Mouse (Mus musculus) limb, embryonic 13.5 days (tissue): ENCODE data around the gene Tbc1d7. TPM values are rescaled to one million over a fixed set of nuclear protein-coding genes. Genes with fewer than 3 reads are reported as not detected.

Source experiments
- ATAC-seq: fragments of 200-750 bp; cut with Nextera tagmentation; 2 replicates; pipeline ENCODE4 v1.8.0; 2017; ENCODE audit warnings: low read depth, moderate number of reproducible peaks, moderate TSS enrichment; ENCODE audit not compliant: low FRiP score
- H3K27ac ChIP-seq: fragments of 300-500 bp; sonication (generic); 2 replicates; pipeline ENCODE4 v1.5.1; 2015; ENCODE audit warnings: inconsistent platforms, mild to moderate bottlenecking, moderate library complexity
- H3K27me3 ChIP-seq: fragments of 300-500 bp; sonication (generic); 2 replicates; pipeline ENCODE4 v1.6.1; 2015; ENCODE audit warnings: mild to moderate bottlenecking, inconsistent platforms
- H3K36me3 ChIP-seq: fragments of 300-500 bp; sonication (generic); 2 replicates; pipeline ENCODE4 v1.6.1; 2015; ENCODE audit warnings: inconsistent platforms, mild to moderate bottlenecking, moderate library complexity
- H3K4me1 ChIP-seq: fragments of 300-500 bp; sonication (generic); 2 replicates; pipeline ENCODE4 v1.6.1; 2015; ENCODE audit warnings: inconsistent platforms
- H3K4me2 ChIP-seq: fragments of 300-500 bp; sonication (generic); replicated peaks from 2 replicates; pipeline ENCODE4 v1.6.1; 2015; ENCODE audit warnings: inconsistent platforms, mild to moderate bottlenecking, moderate library complexity
- H3K4me3 ChIP-seq: fragments of 300-500 bp; sonication (generic); 2 replicates; pipeline ENCODE4 v1.5.1; 2015; ENCODE audit warnings: moderate library complexity, mild to moderate bottlenecking, inconsistent platforms
- H3K9ac ChIP-seq: fragments of 300-500 bp; sonication (generic); 2 replicates; pipeline ENCODE4 v1.6.1; 2015; ENCODE audit warnings: mild to moderate bottlenecking, inconsistent platforms
- H3K9me3 ChIP-seq: fragments of 300-500 bp; sonication (generic); 2 replicates; pipeline ENCODE4 v1.6.1; 2016; ENCODE audit warnings: inconsistent platforms
- whole genome bisulfite sequencing: fragments of 180-500 bp; shearing (Covaris S2); methylation state at CpG from one replicate; pipeline ENCODE4 v1.1.7; 2015; 5-methylcytosine and 5-hydroxymethylcytosine counted together
- polyA plus RNA-seq: library from polyadenylated mRNA; unstranded; fragments of >200 nt; fragmentation: Nextera tagmentation; extraction: Ambion mirVana; gene quantifications from 2 replicates; pipeline ENCODE4 v1.2.1, GENCODE M21; 2015

Gene Tbc1d7
- polyA plus RNA-seq, 1 experiment from 2014 or later = 59.0 TPM

DNA sequence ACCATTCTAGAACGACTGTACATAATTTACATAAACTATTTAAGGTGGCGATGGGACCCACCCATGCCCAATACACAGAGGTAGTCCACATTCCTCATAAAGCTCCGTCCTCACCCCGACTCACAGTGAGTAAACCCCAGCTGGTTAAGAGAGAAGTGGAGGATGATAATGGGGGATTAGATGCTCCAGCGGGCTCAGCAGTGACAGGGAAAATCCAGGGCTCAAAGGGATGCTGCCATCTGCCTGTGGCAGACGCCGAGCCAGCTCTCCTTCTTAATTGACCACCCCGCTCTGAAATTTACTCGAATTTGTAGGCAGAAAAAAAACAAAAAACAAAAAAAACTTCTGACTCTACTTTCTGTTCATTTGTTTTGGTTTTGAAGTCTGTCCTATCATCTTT, 3.6 kb downstream of the Tbc1d7 start:
- no peak for ATAC-seq
- H3K4me3 ChIP-seq = no peak overlapping the region
- peaks cover 55% of the 10 kb centered on the region for H3K36me3 ChIP-seq
- no peak overlapping the region for H3K4me2 ChIP-seq
- H3K9me3 ChIP-seq = no peaks in the 10 kb centered on the region
- H3K4me1 ChIP-seq = peaks cover 6% of the 10 kb centered on the region
- no peak overlapping the region for H3K9ac ChIP-seq
- WGBS = 82% methylated on average over 9 of the region's 9 CpGs
- H3K27ac ChIP-seq = no peak overlapping the region
- H3K27me3 ChIP-seq = no peaks in the 10 kb centered on the region

- peak; percentile 61 for ATAC-seq
- H3K9ac ChIP-seq = no peak overlapping the region
- peak overlapping the region; percentile 65 for H3K27ac ChIP-seq
- H3K36me3 ChIP-seq = peaks cover 41% of the 10 kb centered on the region
- peaks cover 20% of the 10 kb centered on the region for H3K4me1 ChIP-seq
- H3K4me3 ChIP-seq = no peak overlapping the region
- H3K27me3 ChIP-seq = no peaks in the 10 kb centered on the region
- H3K9me3 ChIP-seq = no peaks in the 10 kb centered on the region
- 39% methylated on average over 3 of the region's 3 CpGs for WGBS
- H3K4me2 ChIP-seq = no peak overlapping the region
Measured at GRCm38 (mm10) chr13:43159429-43159828, 11.9 kb downstream of the Tbc1d7 start.

- Histone ChIP-seq H3K27me3 (no peaks in the 10 kb centered on the region), H3K4me1 (peaks cover 20% of the 10 kb centered on the region), H3K4me3 (no peak overlapping the region), H3K9me3 (no peaks in the 10 kb centered on the region), H3K36me3 (peaks cover 40% of the 10 kb centered on the region), H3K4me2 (no peak overlapping the region), H3K9ac (no peak overlapping the region), H3K27ac (no peak overlapping the region)
- peak; percentile 48; the same call in 1 of the 2 replicates for ATAC-seq
- 18% methylated on average over 5 of the region's 5 CpGs for WGBS
Measured at GRCm38 (mm10) chr13:43158281-43158680, 13.0 kb downstream of the Tbc1d7 start.

- Histone ChIP-seq H3K27me3 (no peaks in the 10 kb centered on the region), H3K9me3 (no peaks in the 10 kb centered on the region), H3K4me2 (no peak overlapping the region), H3K36me3 (peaks cover 46% of the 10 kb centered on the region), H3K4me3 (no peak overlapping the region), H3K9ac (no peak overlapping the region), H3K27ac (no peak overlapping the region), H3K4me1 (peaks cover 20% of the 10 kb centered on the region)
- whole genome bisulfite sequencing = 56% methylated on average over 5 of the region's 5 CpGs
- ATAC-seq = no peak
Measured at GRCm38 (mm10) chr13:43157370-43157769, 13.9 kb downstream of the Tbc1d7 start.

DNA sequence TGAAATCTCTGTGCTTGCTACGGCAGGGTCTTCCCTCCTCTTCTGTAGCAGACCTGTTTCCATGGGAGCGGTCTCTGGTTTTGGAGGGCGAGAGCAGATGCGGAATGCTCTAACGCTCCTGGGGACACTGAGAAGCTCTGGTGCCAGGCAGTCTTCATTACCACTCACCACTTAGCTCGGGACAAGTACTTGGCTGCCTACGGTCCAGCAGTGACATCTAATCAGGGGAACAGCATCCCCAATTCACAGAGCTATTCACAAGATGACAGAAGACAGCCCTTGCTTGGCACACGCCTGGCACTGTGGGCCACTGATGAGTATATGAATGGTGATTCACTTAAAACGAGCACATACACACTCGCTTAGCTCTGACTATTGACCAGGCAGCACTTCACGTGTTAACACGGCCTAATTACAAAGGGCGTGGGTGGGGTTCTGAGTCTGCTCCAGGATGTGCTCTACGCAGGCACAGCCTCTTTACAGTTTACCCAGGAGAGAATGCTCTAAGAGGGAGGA, 19.2 kb downstream of the Tbc1d7 start:
- Histone ChIP-seq H3K4me1 (0 out of 2 replicates have a peak, but pooled peaks cover 3% of the 10 kb centered on the region), H3K4me2 (no peak overlapping the region), H3K9me3 (no peaks in the 10 kb centered on the region), H3K9ac (no peak overlapping the region), H3K27ac (no peak overlapping the region), H3K4me3 (no peak overlapping the region), H3K36me3 (peaks cover 59% of the 10 kb centered on the region), H3K27me3 (no peaks in the 10 kb centered on the region)
- 88% methylated on average over 14 of the region's 14 CpGs for WGBS
- ATAC-seq = no peak

DNA sequence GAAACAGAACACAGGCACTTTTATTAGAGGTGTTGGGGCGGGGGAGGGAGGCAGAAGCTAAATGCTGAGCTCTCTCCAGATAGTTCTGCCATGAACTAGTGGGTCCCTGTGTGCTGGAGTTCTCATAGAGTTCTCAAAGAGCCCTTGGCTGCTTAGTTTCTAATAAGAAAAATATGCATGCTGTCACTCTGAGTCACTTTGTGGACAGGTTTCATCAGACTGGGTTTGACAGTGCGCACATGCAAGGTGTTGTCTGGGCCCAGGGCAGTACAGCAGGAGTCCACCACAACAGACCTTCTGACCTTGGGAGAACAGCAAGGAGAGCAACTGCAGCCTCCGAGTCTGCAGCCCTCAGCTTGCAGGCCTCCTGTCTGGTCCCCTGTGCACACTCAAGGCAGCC, 21.6 kb downstream of the Tbc1d7 start:
- no peaks in the 10 kb centered on the region for H3K9me3 ChIP-seq
- 0 out of 2 replicates have a peak overlapping the region, but pooled peaks have one; percentile 13 for H3K9ac ChIP-seq
- peaks cover 42% of the 10 kb centered on the region for H3K36me3 ChIP-seq
- no peaks in the 10 kb centered on the region for H3K27me3 ChIP-seq
- H3K4me3 ChIP-seq = no peak overlapping the region
- H3K4me1 ChIP-seq = 0 out of 2 replicates have a peak, but pooled peaks cover 3% of the 10 kb centered on the region
- no peak overlapping the region for H3K4me2 ChIP-seq
- no peak for ATAC-seq
- H3K27ac ChIP-seq = no peak overlapping the region
- WGBS = 66% methylated on average over 3 of the region's 3 CpGs

- H3K9ac ChIP-seq = no peak overlapping the region
- H3K4me3 ChIP-seq = no peak overlapping the region
- H3K27ac ChIP-seq = no peak overlapping the region
- H3K36me3 ChIP-seq = peaks cover 33% of the 10 kb centered on the region
- no peak overlapping the region for H3K4me2 ChIP-seq
- no peak for ATAC-seq
- H3K4me1 ChIP-seq = 0 out of 2 replicates have a peak, but pooled peaks cover 3% of the 10 kb centered on the region
- 58% methylated on average over 4 of the region's 4 CpGs for WGBS
- H3K9me3 ChIP-seq = no peaks in the 10 kb centered on the region
- no peaks in the 10 kb centered on the region for H3K27me3 ChIP-seq
Measured at GRCm38 (mm10) chr13:43148692-43149091, 22.6 kb downstream of the Tbc1d7 start.

DNA sequence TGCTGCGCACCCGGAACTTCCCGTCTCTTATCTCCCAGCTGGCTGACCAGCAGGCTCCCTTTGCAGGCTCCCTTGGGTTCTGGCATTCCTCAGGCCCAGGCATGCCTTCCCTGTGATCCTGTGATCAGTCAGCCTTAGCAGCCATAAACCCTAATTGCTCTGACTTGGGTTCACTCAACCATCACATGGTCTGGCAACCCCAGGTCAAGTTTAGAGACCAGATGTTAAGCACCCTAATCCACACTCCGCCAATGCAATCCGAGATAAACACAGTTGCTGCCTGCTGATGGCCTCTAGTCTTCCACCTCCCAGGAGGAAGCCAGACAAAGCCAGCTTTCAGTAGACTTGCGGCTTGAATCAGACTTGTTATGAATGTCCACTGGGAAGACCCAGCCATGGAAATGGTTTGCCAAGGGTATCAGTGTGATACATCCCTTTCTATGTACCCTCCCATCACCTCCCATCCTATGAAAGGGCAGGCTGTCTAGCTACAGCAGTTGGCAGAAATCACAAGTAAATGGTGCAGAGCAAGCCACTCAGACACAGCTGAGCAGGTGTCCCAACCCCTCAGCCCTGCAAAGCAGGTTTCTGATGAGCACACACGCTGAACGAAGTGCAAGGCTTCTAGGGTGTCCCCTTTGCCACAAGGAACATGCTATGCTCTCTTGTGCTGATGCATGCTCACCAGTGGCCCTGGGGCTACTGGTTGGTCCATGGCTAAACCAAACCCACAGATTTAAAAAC, 24.6 kb downstream of the Tbc1d7 start:
- Histone ChIP-seq H3K9ac (no peak overlapping the region), H3K27me3 (no peaks in the 10 kb centered on the region), H3K9me3 (no peaks in the 10 kb centered on the region), H3K4me3 (no peak overlapping the region), H3K4me2 (no peak overlapping the region), H3K27ac (0 out of 2 replicates have a peak overlapping the region, but pooled peaks have one; percentile 10), H3K4me1 (0 out of 2 replicates have a peak, but pooled peaks cover 3% of the 10 kb centered on the region), H3K36me3 (peaks cover 15% of the 10 kb centered on the region)
- ATAC-seq = no peak
- 39% methylated on average over 8 of the region's 8 CpGs for WGBS

DNA sequence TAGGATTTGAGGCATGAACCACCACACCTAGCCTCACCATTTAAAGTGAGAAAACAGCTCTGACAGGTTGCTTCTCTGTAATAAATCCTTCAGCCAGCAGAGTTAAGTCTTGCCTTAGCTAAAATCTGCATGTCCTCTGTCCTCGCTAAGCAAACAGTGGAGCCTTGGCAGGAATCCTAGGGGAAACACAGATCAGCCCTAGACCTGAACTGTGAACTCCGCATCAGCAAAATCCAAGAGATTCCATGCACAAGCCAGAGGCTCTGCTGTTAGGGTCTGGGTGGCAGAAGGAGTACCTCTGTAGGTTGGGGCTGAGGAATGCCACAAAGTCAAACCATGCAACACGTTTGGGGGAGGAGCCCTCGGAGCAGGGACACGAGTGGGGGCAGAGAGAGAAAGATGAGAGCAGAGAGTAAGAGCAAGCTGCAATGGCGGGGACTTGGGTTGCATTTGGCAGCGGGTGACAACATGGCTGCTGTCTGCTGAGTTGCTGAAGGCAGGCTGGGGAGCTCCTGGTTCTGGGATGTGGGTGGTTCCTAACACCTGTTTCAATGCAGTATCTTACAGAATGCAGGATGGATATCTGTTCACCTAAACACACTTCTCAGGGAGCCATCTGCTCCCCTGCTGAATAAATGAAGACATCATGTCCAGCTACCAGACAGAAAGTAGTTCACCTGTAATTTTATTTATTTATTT, 26.4 kb downstream of the Tbc1d7 start:
- Histone ChIP-seq H3K4me2 (no peak overlapping the region), H3K9me3 (no peaks in the 10 kb centered on the region), H3K4me1 (0 out of 2 replicates have a peak, but pooled peaks cover 3% of the 10 kb centered on the region), H3K27ac (no peak overlapping the region), H3K27me3 (no peaks in the 10 kb centered on the region), H3K36me3 (peaks cover 2% of the 10 kb centered on the region; the same call in 1 of the 2 replicates), H3K9ac (no peak overlapping the region), H3K4me3 (no peak overlapping the region)
- WGBS = 70% methylated on average over 7 of the region's 7 CpGs
- ATAC-seq = no peak

DNA sequence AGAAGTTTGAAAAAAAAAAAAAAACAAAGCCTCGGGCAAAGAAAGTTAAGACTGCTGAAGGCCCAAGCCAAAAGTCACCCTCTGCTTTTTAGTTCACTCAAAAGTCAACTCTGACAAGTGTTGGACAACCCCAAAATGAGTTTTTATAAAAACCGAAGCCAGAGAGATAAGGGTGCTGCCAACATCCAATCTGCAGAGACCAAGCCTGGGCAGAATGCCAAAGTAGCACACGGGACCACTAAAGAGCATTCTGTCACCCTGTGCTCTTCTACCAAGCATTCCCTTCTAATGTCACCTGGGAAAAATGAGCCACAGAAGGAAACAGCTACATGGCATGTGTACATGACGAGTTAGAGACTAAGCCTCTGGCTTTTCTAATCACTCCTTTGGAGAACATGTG, 36.8 kb downstream of the Tbc1d7 start:
- Histone ChIP-seq H3K27me3 (no peaks in the 10 kb centered on the region), H3K9ac (no peak overlapping the region), H3K36me3 (no peaks in the 10 kb centered on the region), H3K4me3 (no peak overlapping the region), H3K27ac (no peak overlapping the region), H3K9me3 (no peaks in the 10 kb centered on the region), H3K4me1 (peaks cover 30% of the 10 kb centered on the region), H3K4me2 (no peak overlapping the region)
- no peak for ATAC-seq
- WGBS = 66% methylated on average over 4 of the region's 4 CpGs

- 66% methylated on average over 7 of the region's 7 CpGs for WGBS
- ATAC-seq = no peak
- Histone ChIP-seq H3K9me3 (no peaks in the 10 kb centered on the region), H3K27ac (no peak overlapping the region), H3K9ac (no peak overlapping the region), H3K36me3 (no peaks in the 10 kb centered on the region), H3K4me1 (peaks cover 30% of the 10 kb centered on the region), H3K4me3 (no peak overlapping the region), H3K27me3 (no peaks in the 10 kb centered on the region), H3K4me2 (no peak overlapping the region)
Measured at GRCm38 (mm10) chr13:43133400-43133799, 37.9 kb downstream of the Tbc1d7 start.

DNA sequence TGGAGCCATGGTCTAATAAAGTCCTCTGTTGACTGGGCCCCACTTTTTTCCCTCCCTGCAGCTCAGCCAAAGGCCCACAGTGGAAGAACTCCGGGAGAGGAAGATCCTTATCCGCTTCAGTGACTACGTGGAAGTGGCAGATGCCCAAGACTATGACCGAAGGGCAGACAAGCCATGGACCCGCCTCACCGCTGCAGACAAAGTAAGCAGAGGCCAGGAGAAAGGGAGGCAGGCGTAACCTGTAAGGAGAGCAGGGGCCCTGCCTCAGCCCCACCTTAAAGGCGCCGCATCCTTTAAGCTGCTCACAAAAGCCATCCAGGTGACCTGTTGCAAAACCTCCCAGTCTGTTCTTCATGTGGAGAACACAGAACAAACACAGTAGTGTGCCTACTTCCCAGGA, 38.4 kb downstream of the Tbc1d7 start:
- Histone ChIP-seq H3K9me3 (no peaks in the 10 kb centered on the region), H3K27ac (no peak overlapping the region), H3K4me2 (no peak overlapping the region), H3K4me3 (no peak overlapping the region), H3K9ac (no peak overlapping the region), H3K27me3 (no peaks in the 10 kb centered on the region), H3K4me1 (peaks cover 30% of the 10 kb centered on the region), H3K36me3 (no peaks in the 10 kb centered on the region)
- ATAC-seq = no peak
- 79% methylated on average over 9 of the region's 9 CpGs for WGBS
